9 mouse cellular contexts compared by ENCODE assay signal in genomic region chr2:152678302-152678701, GRCm38 (mm10). TPM values are rescaled to one million over a fixed set of nuclear protein-coding genes. Genes with fewer than 3 reads are reported as not detected.
DNase-seq lines count a peak whose midpoint lies in the region; ATAC-seq and TF ChIP-seq lines count a peak whose summit lies in the region.
"Had no signal": no experiment of that assay in that cellular context is flagged by ENCODE, and none has a peak within 500 bp of the region (broad histone marks: within the 10 kb centered on the region; RNA-seq: fewer than 3 reads in every experiment).

No protein-coding gene starts in this region.

- 48% methylated on average over 3 of the region's 3 CpGs for WGBS in lung, adult 2 months
- WGBS in forebrain, embryonic 12.5 days: 60% methylated on average over 3 of the region's 3 CpGs
- 48% methylated on average over 3 of the region's 3 CpGs for WGBS in lung, embryonic 14.5 days

- no peak overlapping the region for H3K27ac ChIP-seq in forebrain, embryonic 12.5 days
- H3K27ac ChIP-seq in lung, embryonic 14.5 days (ENCODE audit: low read depth): no peak overlapping the region

- H3K27me3 ChIP-seq in forebrain, embryonic 12.5 days: no peaks in the 10 kb centered on the region
- H3K27me3 ChIP-seq in lung, embryonic 14.5 days (ENCODE audit: insufficient read depth, low read length): no peaks in the 10 kb centered on the region

- H3K9ac ChIP-seq in forebrain, embryonic 12.5 days: no peak overlapping the region
- H3K9ac ChIP-seq in lung, embryonic 14.5 days: no peak overlapping the region

- ATAC-seq in forebrain, embryonic 12.5 days (ENCODE audit: low FRiP score): 0 out of 2 replicates have a peak, but pooled peaks have one; percentile 24
- no peak; the same call in 1 of the 2 replicates for ATAC-seq in lung, embryonic 14.5 days (ENCODE audit: insufficient read depth)

- no peak for TF ChIP-seq POLR2A in lung, adult 2 months (IDR thresholded peaks at IDR 0.05; ENCODE audit: borderline replicate concordance, extremely low read depth, low read depth, low read length)

- peak; percentile 33; the same call in 1 of the 2 replicates for TF ChIP-seq CTCF in lung, adult 2 months (IDR thresholded peaks at IDR 0.05; ENCODE audit: insufficient read depth, low read length)
- TF ChIP-seq CTCF in lung, embryonic 14.5 days (IDR thresholded peaks at IDR 0.05; ENCODE audit: low read depth): peak; percentile 77

- peaks cover 4% of the 10 kb centered on the region for H3K4me1 ChIP-seq in lung, adult 2 months (ENCODE audit: control insufficient read depth, insufficient read depth, low read length)
- H3K4me1 ChIP-seq in forebrain, embryonic 12.5 days: peaks cover 1% of the 10 kb centered on the region
- H3K4me1 ChIP-seq in lung, embryonic 14.5 days (ENCODE audit: insufficient read depth): no peaks in the 10 kb centered on the region

- no peaks in the 10 kb centered on the region for H3K9me3 ChIP-seq in forebrain, embryonic 12.5 days
- no peaks in the 10 kb centered on the region for H3K9me3 ChIP-seq in lung, embryonic 14.5 days (ENCODE audit: low read depth, low read length)

- H3K4me2 ChIP-seq in forebrain, embryonic 12.5 days: no peak overlapping the region
- no peak overlapping the region for H3K4me2 ChIP-seq in lung, embryonic 14.5 days

- H3K36me3 ChIP-seq in forebrain, embryonic 12.5 days (replicated peaks): peaks cover 89% of the 10 kb centered on the region
- H3K36me3 ChIP-seq in lung, embryonic 14.5 days (ENCODE audit: insufficient read depth): peaks cover 96% of the 10 kb centered on the region

- H3K4me3 ChIP-seq in lung, adult 2 months (replicated peaks; ENCODE audit: extremely low read depth, low read depth, low read length): no peak overlapping the region
- no peak overlapping the region for H3K4me3 ChIP-seq in forebrain, embryonic 12.5 days (replicated peaks)
- no peak overlapping the region for H3K4me3 ChIP-seq in lung, embryonic 14.5 days (ENCODE audit: low read depth, low read length)

- peak; percentile 64 for DNase-seq in adrenal gland, adult 2 months
- DNase-seq in adrenal gland, postnatal 4 days (ENCODE audit: low spot score in 2 of 2): no peak
- no peak for DNase-seq in lung, adult 2 months
- DNase-seq in lung, adult 18-20 months: no peak
- peak; percentile 83 for DNase-seq in lung, embryonic 14.5 days
- DNase-seq in thymus, postnatal 14 days: peak; percentile 67
- no peak for DNase-seq in layer of hippocampus, adult 8-10 months (ENCODE audit: low spot score in 2 of 2)

RNA-seq across cellular contexts. Expression of gene Mcts2, which starts 8.5 kb away (rescaled TPM):
- total RNA-seq in adrenal gland, adult 2 months (2021): 10 to 100 TPM; 26.7 to 32.9 TPM
- polyA plus RNA-seq in adrenal gland, adult 2 months (2012; rRNA removed): 1.9 and 2.3 TPM in 2 replicates
- 10 to 100 TPM; 26.7 to 27.4 TPM for total RNA-seq in adrenal gland, postnatal 4 days (2021)
- 2.9 and 3.8 TPM in 2 replicates for polyA plus RNA-seq in lung, adult 2 months (2012; rRNA removed)
- polyA plus RNA-seq in forebrain, embryonic 12.5 days (2016; fragmentation: Nextera tagmentation; extraction: Ambion mirVana): 39.5 and 41.2 TPM in 2 replicates
- polyA plus RNA-seq in lung, embryonic 14.5 days (2014; fragmentation: Nextera tagmentation; extraction: Ambion mirVana): 28.5 and 32.7 TPM in 2 replicates
- 10 to 100 TPM; 17.7 to 21.8 (median 19.0) TPM for total RNA-seq in layer of hippocampus, adult 8-10 months (2022)

RNA-seq across cellular contexts. Expression of gene H13, which starts 9.0 kb away (rescaled TPM):
- total RNA-seq in adrenal gland, adult 2 months (2021): 100 to 1,000 TPM; 164 to 202 TPM
- polyA plus RNA-seq in adrenal gland, adult 2 months (2012; rRNA removed): 358 and 395 TPM in 2 replicates
- total RNA-seq in adrenal gland, postnatal 4 days (2021): 100 to 1,000 TPM; 138 to 140 TPM
- 125 and 149 TPM in 2 replicates for polyA plus RNA-seq in lung, adult 2 months (2012; rRNA removed)
- 128 and 131 TPM in 2 replicates for polyA plus RNA-seq in forebrain, embryonic 12.5 days (2016; fragmentation: Nextera tagmentation; extraction: Ambion mirVana)
- polyA plus RNA-seq in lung, embryonic 14.5 days (2014; fragmentation: Nextera tagmentation; extraction: Ambion mirVana): 97.6 and 98.1 TPM in 2 replicates
- 10 to 100 TPM; 69.8 to 81.5 (median 78.5) TPM for total RNA-seq in layer of hippocampus, adult 8-10 months (2022)

RNA-seq across cellular contexts. Expression of gene Rem1, which starts 51.6 kb away (rescaled TPM):
- 10 to 100 TPM; 11.3 to 18.1 TPM for total RNA-seq in adrenal gland, adult 2 months (2021)
- 11.9 and 21.0 TPM in 2 replicates for polyA plus RNA-seq in adrenal gland, adult 2 months (2012; rRNA removed)
- total RNA-seq in adrenal gland, postnatal 4 days (2021): 10 to 100 TPM; 11.5 to 17.9 TPM
- 12.4 and 16.2 TPM in 2 replicates for polyA plus RNA-seq in lung, adult 2 months (2012; rRNA removed)
- 0.26 and 0.38 TPM in 2 replicates for polyA plus RNA-seq in forebrain, embryonic 12.5 days (2016; fragmentation: Nextera tagmentation; extraction: Ambion mirVana)
- polyA plus RNA-seq in lung, embryonic 14.5 days (2014; fragmentation: Nextera tagmentation; extraction: Ambion mirVana): 6.2 TPM in 2 replicates
- 1 to 10 TPM in 1 of 4 experiments, under 1 TPM in 3; 0.61 to 1.1 (median 0.72) TPM for total RNA-seq in layer of hippocampus, adult 8-10 months (2022)

RNA-seq across cellular contexts. Expression of gene Defb25, which starts 55.4 kb away (rescaled TPM):
- total RNA-seq in adrenal gland, adult 2 months (2021): not detected
- 1.0 TPM in 1 of 2 replicates, not detected in the other for polyA plus RNA-seq in adrenal gland, adult 2 months (2012; rRNA removed)
- total RNA-seq in adrenal gland, postnatal 4 days (2021): 1 to 10 TPM; 2.4 to 2.8 TPM
- 1.1 TPM in 1 of 2 replicates, not detected in the other for polyA plus RNA-seq in lung, adult 2 months (2012; rRNA removed)
- polyA plus RNA-seq in forebrain, embryonic 12.5 days (2016; fragmentation: Nextera tagmentation; extraction: Ambion mirVana): not detected in 2 replicates
- 0.86 and 1.5 TPM in 2 replicates for polyA plus RNA-seq in lung, embryonic 14.5 days (2014; fragmentation: Nextera tagmentation; extraction: Ambion mirVana)
- total RNA-seq in layer of hippocampus, adult 8-10 months (2022): not detected
- polyA plus RNA-seq: neural tube, embryonic 11.5 days had no signal

RNA-seq across cellular contexts. Expression of gene Id1, which starts 57.7 kb away (rescaled TPM):
- total RNA-seq in adrenal gland, adult 2 months (2021): 10 to 100 TPM; 41.5 to 67.3 TPM
- 186 and 275 TPM in 2 replicates for polyA plus RNA-seq in adrenal gland, adult 2 months (2012; rRNA removed)
- 100 to 1,000 TPM; 103 to 129 TPM for total RNA-seq in adrenal gland, postnatal 4 days (2021)
- 323 and 438 TPM in 2 replicates for polyA plus RNA-seq in lung, adult 2 months (2012; rRNA removed)
- 37.9 and 48.5 TPM in 2 replicates for polyA plus RNA-seq in forebrain, embryonic 12.5 days (2016; fragmentation: Nextera tagmentation; extraction: Ambion mirVana)
- polyA plus RNA-seq in lung, embryonic 14.5 days (2014; fragmentation: Nextera tagmentation; extraction: Ambion mirVana): 122 and 123 TPM in 2 replicates
- total RNA-seq in layer of hippocampus, adult 8-10 months (2022): 10 to 100 TPM; 18.1 to 24.9 (median 22.5) TPM

Comparison
In these comparisons a context has a peak if more than half of its experiments do, and no peak if none do; other contexts are left out.
1. DNase-seq: peak in adrenal gland, adult 2 months (single experiment), lung, embryonic 14.5 days (single experiment) and thymus, postnatal 14 days (single experiment); none in adrenal gland, postnatal 4 days (0 of 2), lung, adult 2 months (single experiment), lung, adult 18-20 months (0 of 2) and layer of hippocampus, adult 8-10 months (0 of 2).